In genomic region chr17:56476402-56476752, GRCm38 (mm10) we compare ENCODE assay signal across 8 mouse cellular contexts. TPM values are rescaled to one million over a fixed set of nuclear protein-coding genes. Genes with fewer than 3 reads are reported as not detected.
DNase-seq lines count a peak whose midpoint lies in the region; ATAC-seq and TF ChIP-seq lines count a peak whose summit lies in the region.

Ptprs (minus strand) TSS chr17:56476483.

- peaks cover 35% of the 10 kb centered on the region for H3K79me2 ChIP-seq in myocyte (ENCODE audit: control insufficient read depth, insufficient read depth)

- peaks cover 70% of the 10 kb centered on the region for H3K4me1 ChIP-seq in forebrain, embryonic 10.5 days
- H3K4me1 ChIP-seq in heart, embryonic 14.5 days (ENCODE audit: control insufficient read depth in 2 of 2, insufficient read depth in 2 of 2, low read length in 2 of 2): peaks cover 31 to 32% of the 10 kb centered on the region in 2 experiments
- H3K4me1 ChIP-seq in liver, embryonic 11.5 days (replicated peaks; ENCODE audit: control insufficient read depth, insufficient read depth, low read length): peaks cover 45% of the 10 kb centered on the region

- H3K27ac ChIP-seq in forebrain, embryonic 10.5 days: peak within 1 kb of the TSS; percentile 97
- H3K27ac ChIP-seq in heart, embryonic 14.5 days (replicated peaks in 1 of 2; ENCODE audit: control insufficient read depth in 1 of 2, insufficient read depth in 1 of 2, low read depth in 2 of 2, low read length in 2 of 2): peak within 1 kb of the TSS in 1 of 2 experiments; percentile 67; a peak in 3 of 4 replicates
- 0 out of 2 replicates have a peak within 1 kb of the TSS, but pooled peaks have one; percentile 5 for H3K27ac ChIP-seq in liver, embryonic 11.5 days (ENCODE audit: low read depth, low read length)

- no peak for TF ChIP-seq CTCF in brain, embryonic 14.5 days (IDR thresholded peaks at IDR 0.05; ENCODE audit: borderline replicate concordance, extremely low read depth, insufficient read depth, insufficient read length)

- H3K9me3 ChIP-seq in forebrain, embryonic 10.5 days: peaks cover 11% of the 10 kb centered on the region; the same call in 1 of the 2 replicates
- H3K9me3 ChIP-seq in heart, embryonic 14.5 days (ENCODE audit: control insufficient read depth, low read length): peaks cover 6% of the 10 kb centered on the region; the same call in 1 of the 2 replicates
- H3K9me3 ChIP-seq in liver, embryonic 11.5 days (ENCODE audit: control insufficient read depth, low read length): no peaks in the 10 kb centered on the region

- H3K9ac ChIP-seq in heart, embryonic 14.5 days (ENCODE audit: low read length): peak within 1 kb of the TSS; percentile 85
- H3K9ac ChIP-seq in liver, embryonic 11.5 days (ENCODE audit: low read depth, low read length): peak within 1 kb of the TSS; percentile 67

- peaks cover 75% of the 10 kb centered on the region for H3K27me3 ChIP-seq in forebrain, embryonic 10.5 days (ENCODE audit: poor library complexity, severe bottlenecking)
- peaks cover 11% of the 10 kb centered on the region for H3K27me3 ChIP-seq in heart, embryonic 14.5 days (ENCODE audit: control insufficient read depth, insufficient read depth, low read length)
- H3K27me3 ChIP-seq in liver, embryonic 11.5 days (replicated peaks; ENCODE audit: control insufficient read depth, insufficient read depth, low read length): peaks cover 70% of the 10 kb centered on the region
- no peaks in the 10 kb centered on the region for H3K27me3 ChIP-seq in myocyte (ENCODE audit: control insufficient read depth, insufficient read depth, insufficient read length)
- H3K27me3 ChIP-seq in splenic B cell, adult 2 months (ENCODE audit: control insufficient read depth, insufficient read depth, low read length, poor library complexity, severe bottlenecking): no peaks in the 10 kb centered on the region

- peak within 1 kb of the TSS; percentile 61 for H3ac ChIP-seq in myocyte (ENCODE audit: control insufficient read depth, insufficient read length)

- peak within 1 kb of the TSS; percentile 97 for H3K4me2 ChIP-seq in heart, embryonic 14.5 days (ENCODE audit: low read length)
- peak within 1 kb of the TSS; percentile 87 for H3K4me2 ChIP-seq in liver, embryonic 11.5 days
- peak within 1 kb of the TSS; percentile 81 for H3K4me2 ChIP-seq in myocyte (ENCODE audit: low read depth)

- peak; percentile 93 for DNase-seq in CD4-positive helper T cell, adult 2 months (ENCODE audit: low read depth, low spot score)
- peak; percentile 99 for DNase-seq in brain, embryonic 14.5 days (ENCODE audit: low read depth)
- peak; percentile 96 for DNase-seq in forebrain, embryonic 10.5 days (ENCODE audit: extremely low spot score, low spot score)
- DNase-seq in kidney, postnatal 10 days: peak; percentile 95
- DNase-seq in liver, embryonic 11.5 days (ENCODE audit: low spot score): peak; percentile 86
- DNase-seq in splenic B cell, adult 2 months (ENCODE audit: low read depth, low spot score): peak; percentile 93

- WGBS in forebrain, embryonic 10.5 days: 0% methylated on average over 27 of the region's 27 CpGs
- 1% methylated on average over 27 of the region's 27 CpGs for WGBS in heart, embryonic 14.5 days
- under 1% methylated on average over 27 of the region's 27 CpGs for WGBS in liver, embryonic 11.5 days

- no peaks in the 10 kb centered on the region for H3K36me3 ChIP-seq in forebrain, embryonic 10.5 days (replicated peaks)
- H3K36me3 ChIP-seq in heart, embryonic 14.5 days (ENCODE audit: control insufficient read depth, insufficient read depth, low read length): no peaks in the 10 kb centered on the region
- H3K36me3 ChIP-seq in liver, embryonic 11.5 days (ENCODE audit: control insufficient read depth, insufficient read depth, low read length): no peaks in the 10 kb centered on the region
- H3K36me3 ChIP-seq in myocyte (ENCODE audit: control insufficient read depth, insufficient read depth): no peaks in the 10 kb centered on the region
- H3K36me3 ChIP-seq in splenic B cell, adult 2 months (ENCODE audit: control insufficient read depth, insufficient read depth, low read length, poor library complexity, severe bottlenecking): no peaks in the 10 kb centered on the region

- peak within 1 kb of the TSS; percentile 92 for H3K4me3 ChIP-seq in forebrain, embryonic 10.5 days
- peak within 1 kb of the TSS; percentile 63 to 73 for H3K4me3 ChIP-seq in heart, embryonic 14.5 days (ENCODE audit: control insufficient read depth in 1 of 2, insufficient read depth in 1 of 2, low read depth in 1 of 2, low read length in 2 of 2)
- H3K4me3 ChIP-seq in liver, embryonic 11.5 days (ENCODE audit: low read depth, low read length): peak within 1 kb of the TSS; percentile 60
- peak within 1 kb of the TSS; percentile 89 for H3K4me3 ChIP-seq in myocyte

- ATAC-seq in heart, embryonic 14.5 days (ENCODE audit: insufficient number of reproducible peaks, insufficient read depth, low FRiP score, low read depth): peak; percentile 80
- peak; percentile 75 for ATAC-seq in liver, embryonic 11.5 days (replicated peaks; ENCODE audit: low FRiP score)

- TF ChIP-seq POLR2A in brain, embryonic 14.5 days (IDR thresholded peaks at IDR 0.05; ENCODE audit: borderline replicate concordance, extremely low read depth, insufficient read depth, insufficient read length, poor library complexity, severe bottlenecking): no peak; the same call in 1 of the 2 replicates
- TF ChIP-seq POLR2A in myocyte (IDR thresholded peaks at IDR 0.05; ENCODE audit: insufficient read length, low read depth): no peak

TF ChIP-seq in myocyte, 11 proteins besides CTCF, POLR2A, EP300 and RAD21:
- TF ChIP-seq CEBPB (IDR thresholded peaks at IDR 0.05; ENCODE audit: insufficient read depth, poor library complexity, severe bottlenecking): no peak
- no peak for TF ChIP-seq TCF3 (IDR thresholded peaks at IDR 0.05; ENCODE audit: insufficient read length, low read depth)
- peak in 1 of 3 experiments; percentile 28 for TF ChIP-seq MYOG (IDR thresholded peaks at IDR 0.05; ENCODE audit: control insufficient read depth in 1 of 3, insufficient read depth in 1 of 3, insufficient read length in 2 of 3, low read depth in 2 of 3)
- no peak for TF ChIP-seq E2F4 (IDR thresholded peaks at IDR 0.05; ENCODE audit: insufficient read depth)
- no peak for TF ChIP-seq REST (IDR thresholded peaks at IDR 0.05; ENCODE audit: insufficient read depth, insufficient read length)
- TF ChIP-seq TCF12 (IDR thresholded peaks at IDR 0.05; ENCODE audit: insufficient read depth, poor library complexity, severe bottlenecking): no peak
- no peak for TF ChIP-seq POLR2AphosphoS2 (IDR thresholded peaks at IDR 0.05; ENCODE audit: insufficient read length, low read depth)
- TF ChIP-seq USF1 (IDR thresholded peaks at IDR 0.05; ENCODE audit: low read depth): peak; percentile 98
- TF ChIP-seq SRF (IDR thresholded peaks at IDR 0.05; ENCODE audit: control insufficient read depth, insufficient read length, low read depth): peak; percentile 37
- TF ChIP-seq MAX (IDR thresholded peaks at IDR 0.05; ENCODE audit: low read depth): peak; percentile 97
- TF ChIP-seq MYOD1 (IDR thresholded peaks at IDR 0.05; ENCODE audit: control insufficient read depth in 1 of 3, insufficient read length in 2 of 3, low read depth in 2 of 3): no peak
TF ChIP-seq in myocyte: peak in this region for 4.

RNA-seq across cellular contexts. Expression of gene Ptprs, which starts in this region (rescaled TPM):
- polyA plus RNA-seq in brain, embryonic 14.5 days (2012; rRNA removed): 1,311 and 1,669 TPM in 2 replicates
- polyA plus RNA-seq in forebrain, embryonic 10.5 days (2016; fragmentation: Nextera tagmentation; extraction: Ambion mirVana): 80.3 and 91.5 TPM in 2 replicates
- polyA plus RNA-seq in heart, embryonic 14.5 days (2014; fragmentation: Nextera tagmentation; extraction: Ambion mirVana): 51.4 and 60.1 TPM in 2 replicates
- polyA plus RNA-seq in liver, embryonic 11.5 days (2014; fragmentation: Nextera tagmentation; extraction: Ambion mirVana): 33.4 and 39.8 TPM in 2 replicates
- polyA plus RNA-seq in myocyte (2012; fragmentation: generic; extraction: Trizol): 116 TPM

Comparison
In these comparisons a context has a peak if more than half of its experiments do, and no peak if none do; other contexts are left out.
1. RNA of gene Ptprs (polyA plus RNA-seq): 1,311 to 1,669 TPM in brain, embryonic 14.5 days; 116 TPM in myocyte (single experiment), 80.3 to 91.5 TPM in forebrain, embryonic 10.5 days, 51.4 to 60.1 TPM in heart, embryonic 14.5 days and 33.4 to 39.8 TPM in liver, embryonic 11.5 days; every median in the first group is over 10 times any median in the second.
2. Peak in every context shown above with its lines, with median percentiles within 50 percentile points of each other: DNase-seq, H3K4me3 ChIP-seq and H3K4me2 ChIP-seq.